Mouse (Mus musculus) megakaryocyte progenitor cell, adult 5-6 weeks (primary cell): ENCODE measurements around the gene Pkd1. TPM values are rescaled to one million over a fixed set of nuclear protein-coding genes. Genes with fewer than 3 reads are reported as not detected.

Source experiments
- ATAC-seq: replicated peaks from 2 replicates; pipeline ENCODE4 v1.8.0; 2016; ENCODE audit warnings: mild to moderate bottlenecking, moderate TSS enrichment, inconsistent platforms; ENCODE audit not compliant: poor library complexity
- total RNA-seq, 2 experiments: library from RNA; stranded (forward) in 1 of 2; stranded (reverse) in 1 of 2; fragments of 157-497, 149-512 nt in 1 of 2; fragments of 200-1000 nt in 1 of 2; gene quantifications; 2 replicates each; pipeline versions ENCODE4 v1.2.3 to v1.2.4; 2015 to 2017

The Pkd1 gene
- total RNA-seq, 2 experiments from 2014 or later, result 10.6 to 15.1 TPM

GRCm38 (mm10) chr17:24640581-24640980 lies 90.9 kb downstream of the Pkd1 start:
- no peak for ATAC-seq

GRCm38 (mm10) chr17:24641944-24642343 lies 92.3 kb downstream of the Pkd1 start:
- no peak for ATAC-seq

GRCm38 (mm10) chr17:24642791-24643343 lies 93.2 kb downstream of the Pkd1 start:
- ATAC-seq, result no peak

GRCm38 (mm10) chr17:24644030-24644715 lies 94.5 kb downstream of the Pkd1 start:
- ATAC-seq, result no peak

- ATAC-seq, result no peak
These were observed 95.5 kb downstream of the Pkd1 start for GRCm38 (mm10) chr17:24644875-24645721.

- no peak for ATAC-seq
These were observed 96.3 kb downstream of the Pkd1 start for GRCm38 (mm10) chr17:24645916-24646315.

Other genes starting within 250 kb of the Pkd1 start
- gene Abca17, start 198.8 kb upstream of the Pkd1 start, total RNA-seq (2015), result 0.24 TPM in 1 of 2 replicates, not detected in the other
- gene Abca17, start 198.8 kb upstream of the Pkd1 start, total RNA-seq (2017), result 0.03 TPM in 1 of 2 replicates, not detected in the other
- gene Abca3, start 197.9 kb upstream of the Pkd1 start, total RNA-seq (2015), result 18.6 and 20.4 TPM in 2 replicates
- gene Abca3, start 197.9 kb upstream of the Pkd1 start, total RNA-seq (2017), result 13.8 and 15.5 TPM in 2 replicates
- gene Rnps1, start 135.3 kb upstream of the Pkd1 start, total RNA-seq (2015), result 143 and 154 TPM in 2 replicates
- 187 and 191 TPM in 2 replicates for gene Rnps1, start 135.3 kb upstream of the Pkd1 start, total RNA-seq (2017)
- 58.5 and 67.8 TPM in 2 replicates for gene Eci1, start 123.2 kb upstream of the Pkd1 start, total RNA-seq (2015)
- 27.7 and 32.6 TPM in 2 replicates for gene Eci1, start 123.2 kb upstream of the Pkd1 start, total RNA-seq (2017)
- 0.94 and 3.5 TPM in 2 replicates for gene Dnase1l2, start 106.7 kb upstream of the Pkd1 start, total RNA-seq (2015)
- gene Dnase1l2, start 106.7 kb upstream of the Pkd1 start, total RNA-seq (2017), result 2.9 and 4.0 TPM in 2 replicates
- 23.3 and 27.5 TPM in 2 replicates for gene E4f1, start 79.5 kb upstream of the Pkd1 start, total RNA-seq (2015)
- 13.6 and 18.7 TPM in 2 replicates for gene E4f1, start 79.5 kb upstream of the Pkd1 start, total RNA-seq (2017)
- gene Pgp, start 79.4 kb upstream of the Pkd1 start, total RNA-seq (2015), result 25.4 and 26.4 TPM in 2 replicates
- 16.6 and 21.5 TPM in 2 replicates for gene Pgp, start 79.4 kb upstream of the Pkd1 start, total RNA-seq (2017)
- 0.35 and 0.81 TPM in 2 replicates for gene Bricd5, start 76.0 kb upstream of the Pkd1 start, total RNA-seq (2015)
- gene Bricd5, start 76.0 kb upstream of the Pkd1 start, total RNA-seq (2017), result not detected in 2 replicates
- 9.2 TPM in 2 replicates for gene Mlst8, start 70.8 kb upstream of the Pkd1 start, total RNA-seq (2015)
- 14.9 and 28.9 TPM in 2 replicates for gene Mlst8, start 70.8 kb upstream of the Pkd1 start, total RNA-seq (2017)
- gene Caskin1, start 61.2 kb upstream of the Pkd1 start, total RNA-seq (2015), result not detected in 2 replicates
- not detected in 2 replicates for gene Caskin1, start 61.2 kb upstream of the Pkd1 start, total RNA-seq (2017)
- 50.9 and 54.7 TPM in 2 replicates for gene Traf7, start 21.9 kb upstream of the Pkd1 start, total RNA-seq (2015)
- gene Traf7, start 21.9 kb upstream of the Pkd1 start, total RNA-seq (2017), result 91.7 and 98.9 TPM in 2 replicates
- gene Rab26, start 15.6 kb upstream of the Pkd1 start, total RNA-seq (2015), result 0.12 and 0.17 TPM in 2 replicates
- gene Rab26, start 15.6 kb upstream of the Pkd1 start, total RNA-seq (2017), result 0.14 and 0.71 TPM in 2 replicates
- gene Tsc2, start 82.8 kb downstream of the Pkd1 start, total RNA-seq (2015), result 64.3 and 66.9 TPM in 2 replicates
- 52.1 and 54.1 TPM in 2 replicates for gene Tsc2, start 82.8 kb downstream of the Pkd1 start, total RNA-seq (2017)
- 5.7 and 6.7 TPM in 2 replicates for gene Nthl1, start 82.8 kb downstream of the Pkd1 start, total RNA-seq (2015)
- gene Nthl1, start 82.8 kb downstream of the Pkd1 start, total RNA-seq (2017), result 12.0 and 13.6 TPM in 2 replicates
- gene Slc9a3r2, start 100.5 kb downstream of the Pkd1 start, total RNA-seq (2015), result 1.2 and 2.6 TPM in 2 replicates
- gene Slc9a3r2, start 100.5 kb downstream of the Pkd1 start, total RNA-seq (2017), result 1.4 and 1.6 TPM in 2 replicates
- gene Npw, start 108.6 kb downstream of the Pkd1 start, total RNA-seq (2015), result not detected in 2 replicates
- gene Npw, start 108.6 kb downstream of the Pkd1 start, total RNA-seq (2017), result not detected in 2 replicates
- gene Zfp598, start 119.9 kb downstream of the Pkd1 start, total RNA-seq (2015), result 25.0 and 29.1 TPM in 2 replicates
- 21.3 and 22.6 TPM in 2 replicates for gene Zfp598, start 119.9 kb downstream of the Pkd1 start, total RNA-seq (2017)
- gene Syngr3, start 140.1 kb downstream of the Pkd1 start, total RNA-seq (2015), result not detected in 2 replicates
- not detected in 2 replicates for gene Syngr3, start 140.1 kb downstream of the Pkd1 start, total RNA-seq (2017)
- 22.4 and 23.6 TPM in 2 replicates for gene Gfer, start 146.3 kb downstream of the Pkd1 start, total RNA-seq (2015)
- 37.2 and 62.7 TPM in 2 replicates for gene Gfer, start 146.3 kb downstream of the Pkd1 start, total RNA-seq (2017)
- 2.6 and 3.4 TPM in 2 replicates for gene Noxo1, start 146.4 kb downstream of the Pkd1 start, total RNA-seq (2015)
- gene Noxo1, start 146.4 kb downstream of the Pkd1 start, total RNA-seq (2017), result 1.0 and 1.2 TPM in 2 replicates
- 27.6 and 36.8 TPM in 2 replicates for gene Tbl3, start 157.8 kb downstream of the Pkd1 start, total RNA-seq (2015)
- gene Tbl3, start 157.8 kb downstream of the Pkd1 start, total RNA-seq (2017), result 41.1 and 45.3 TPM in 2 replicates
- 0.20 TPM in 1 of 2 replicates, not detected in the other for gene Rnf151, start 168.2 kb downstream of the Pkd1 start, total RNA-seq (2015)
- not detected in 2 replicates for gene Rnf151, start 168.2 kb downstream of the Pkd1 start, total RNA-seq (2017)
- gene Rps2, start 168.3 kb downstream of the Pkd1 start, total RNA-seq (2015), result 5,974 and 6,144 TPM in 2 replicates
- gene Rps2, start 168.3 kb downstream of the Pkd1 start, total RNA-seq (2017), result 1,525 and 1,766 TPM in 2 replicates
- 236 and 247 TPM in 2 replicates for gene Ndufb10, start 174.6 kb downstream of the Pkd1 start, total RNA-seq (2015)
- 256 and 308 TPM in 2 replicates for gene Ndufb10, start 174.6 kb downstream of the Pkd1 start, total RNA-seq (2017)
- 0.24 and 0.74 TPM in 2 replicates for gene Rpl3l, start 178.0 kb downstream of the Pkd1 start, total RNA-seq (2015)
- 0.30 TPM in 1 of 2 replicates, not detected in the other for gene Rpl3l, start 178.0 kb downstream of the Pkd1 start, total RNA-seq (2017)
- gene Msrb1, start 186.8 kb downstream of the Pkd1 start, total RNA-seq (2015), result 378 and 438 TPM in 2 replicates
- gene Msrb1, start 186.8 kb downstream of the Pkd1 start, total RNA-seq (2017), result 155 and 224 TPM in 2 replicates
- not detected in 2 replicates for gene Hs3st6, start 203.2 kb downstream of the Pkd1 start, total RNA-seq (2015)
- not detected in 2 replicates for gene Hs3st6, start 203.2 kb downstream of the Pkd1 start, total RNA-seq (2017)